Mouse (Mus musculus) cerebellum, postnatal 4 days (tissue): Measurements from ENCODE around the gene Hunk.

Source experiments
- DNase-seq, 2 experiments: peaks; one replicate each; pipeline ENCODE4 v3.0.0; 2022; ENCODE audit warnings: low spot score in 2 of 2, mixed read lengths in 1 of 2

The Hunk gene

GRCm38 (mm10) chr16:90390731-90391130 is 4.9 kb downstream of the Hunk start:
- no peak for DNase-seq

DNA sequence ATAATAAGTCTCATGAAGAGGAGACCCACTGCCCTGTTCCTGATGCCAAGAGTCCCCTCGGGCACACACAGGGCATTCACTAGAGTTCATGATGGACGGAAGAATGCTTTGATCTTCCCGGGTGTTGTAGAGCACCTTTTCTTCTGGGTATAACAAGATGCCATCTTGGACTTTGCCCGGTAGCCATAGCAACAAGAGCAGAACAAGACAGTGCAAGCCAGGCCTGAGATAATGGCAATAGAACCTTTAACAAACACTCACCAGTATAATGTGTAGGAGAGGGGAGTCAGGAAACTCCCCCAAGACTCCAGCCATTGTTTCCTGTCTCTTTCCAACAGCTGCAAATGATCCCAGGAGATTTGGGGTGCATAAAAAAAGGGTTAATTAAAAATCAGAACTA is 8.9 kb downstream of the Hunk start:
- no peak for DNase-seq

DNA sequence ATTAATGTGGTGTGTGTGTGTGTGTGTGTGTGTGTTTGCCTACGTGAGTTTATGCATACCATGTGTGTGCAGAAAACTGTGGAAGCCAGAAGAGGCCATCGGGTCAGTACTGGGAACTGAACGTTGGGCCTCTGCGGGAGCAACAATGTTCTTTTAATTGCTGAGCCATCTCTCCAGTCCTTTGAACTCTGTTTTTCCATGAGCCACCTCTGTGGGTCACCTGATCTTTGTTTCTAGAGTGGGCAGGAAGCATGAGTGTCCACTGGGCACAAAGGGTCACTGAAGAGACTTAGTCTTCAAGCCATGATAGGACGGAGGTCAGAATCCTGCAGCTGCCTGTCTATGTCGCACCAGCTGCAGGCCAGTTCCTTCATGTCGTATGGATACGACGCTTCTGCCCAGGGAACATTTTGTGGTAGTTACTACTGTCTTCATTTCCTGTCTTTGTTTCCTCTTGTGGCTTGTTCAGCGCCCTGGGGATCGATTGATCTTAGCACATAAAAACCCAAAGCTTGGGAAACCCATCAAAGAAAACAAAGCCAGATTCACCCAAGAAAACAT is 10.3 kb downstream of the Hunk start:
- no peak for DNase-seq

- no peak for DNase-seq
These were observed 11.1 kb downstream of the Hunk start for GRCm38 (mm10) chr16:90396882-90397281.

DNA sequence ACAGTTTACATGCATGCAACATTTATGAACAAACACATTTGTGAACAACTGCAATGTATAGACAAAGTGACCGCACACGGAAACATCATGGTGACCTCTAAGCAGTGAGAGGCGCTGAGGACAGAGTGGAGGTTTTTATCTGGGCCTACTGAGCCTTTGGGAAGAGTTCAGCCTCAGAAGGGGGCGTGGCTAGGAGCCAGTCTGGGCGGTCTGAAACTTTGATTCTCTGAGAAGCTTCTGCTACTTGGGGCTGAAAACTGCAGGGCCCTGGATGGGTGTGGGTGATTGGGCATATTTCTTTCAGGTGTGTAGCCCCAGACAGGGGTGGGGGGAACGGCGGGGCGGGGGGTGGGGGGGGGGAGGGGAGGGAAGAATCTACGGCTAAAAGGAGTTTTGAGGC is 14.5 kb downstream of the Hunk start:
- DNase-seq, result no peak

DNA sequence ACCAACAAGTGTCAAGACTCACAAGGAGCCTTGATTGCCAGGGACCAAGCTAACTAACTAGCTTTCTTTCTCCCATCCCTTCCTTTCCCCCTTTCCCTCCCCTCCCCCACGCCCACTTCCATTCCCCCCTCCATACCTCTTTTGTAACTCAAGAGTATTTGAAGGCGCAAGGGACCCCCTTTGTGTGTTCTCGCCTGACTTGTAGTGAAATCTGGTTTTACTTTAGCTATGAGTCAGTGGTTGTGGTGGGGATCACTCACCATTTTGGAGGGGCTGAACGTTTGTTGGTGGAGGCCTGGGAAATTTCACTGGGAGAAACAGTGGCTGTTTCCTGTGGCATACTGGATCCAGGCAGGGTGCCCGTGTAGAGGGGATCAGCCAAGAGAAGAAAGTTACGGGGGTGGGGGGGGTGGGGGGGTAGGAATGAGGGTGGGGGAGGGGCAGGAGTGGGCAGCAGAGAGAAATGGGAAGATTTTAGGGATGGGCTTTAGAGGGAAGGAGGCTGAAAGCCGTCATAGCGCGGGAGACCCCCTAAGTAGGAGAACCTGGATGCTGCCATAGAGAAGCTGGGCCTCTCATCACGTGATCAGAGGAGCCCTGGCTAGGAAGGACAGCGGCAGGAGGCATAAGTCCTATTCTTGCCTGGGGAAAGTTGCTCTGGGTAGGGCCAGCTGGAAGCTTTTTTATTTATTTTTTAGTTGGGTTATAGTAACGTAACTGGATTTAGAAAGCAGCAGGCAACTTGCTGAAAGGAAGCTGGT is 15.3 kb downstream of the Hunk start:
- DNase-seq, result no peak

DNA sequence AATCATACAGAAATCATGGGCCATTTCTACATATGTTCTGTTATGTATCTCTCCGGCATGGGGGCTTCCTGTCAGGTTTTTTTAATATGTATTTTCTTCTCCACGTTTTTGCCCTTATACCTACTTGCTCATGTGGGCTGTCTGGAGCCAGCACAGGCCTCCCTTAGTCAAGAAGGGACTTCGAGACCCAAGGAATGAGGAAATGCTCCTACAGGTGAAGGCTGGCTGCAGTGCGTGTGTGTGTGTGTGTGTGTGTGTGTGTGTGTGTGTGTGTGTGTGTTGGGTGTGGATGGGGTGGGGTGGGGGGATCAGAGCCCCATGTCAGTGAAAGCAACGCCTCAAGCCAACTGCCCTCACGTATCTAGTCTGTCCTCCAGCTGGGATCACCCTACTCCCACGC is 16.5 kb downstream of the Hunk start:
- DNase-seq, result no peak

DNA sequence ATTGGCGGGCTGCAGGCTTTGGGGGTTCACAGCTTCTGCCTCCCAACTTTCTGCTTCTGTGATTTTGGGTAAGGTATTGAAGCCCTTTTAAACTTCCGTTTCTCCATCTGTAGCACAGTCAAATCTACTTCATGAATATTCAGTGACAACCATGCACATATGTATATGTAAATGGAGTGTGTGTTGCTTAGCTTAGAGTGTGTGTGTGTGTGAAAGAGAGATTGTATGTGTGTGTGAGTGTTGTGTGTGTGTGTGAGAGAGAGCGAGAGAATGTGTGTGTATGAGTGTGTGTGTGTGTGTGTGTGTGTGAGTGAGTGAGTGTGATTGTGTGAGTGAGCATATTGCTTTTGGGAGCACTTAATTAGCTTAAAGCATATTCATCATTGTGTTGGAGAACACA is 19.4 kb downstream of the Hunk start:
- DNase-seq, result no peak

- no peak for DNase-seq
These were observed 19.8 kb downstream of the Hunk start for GRCm38 (mm10) chr16:90405599-90405998.

DNA sequence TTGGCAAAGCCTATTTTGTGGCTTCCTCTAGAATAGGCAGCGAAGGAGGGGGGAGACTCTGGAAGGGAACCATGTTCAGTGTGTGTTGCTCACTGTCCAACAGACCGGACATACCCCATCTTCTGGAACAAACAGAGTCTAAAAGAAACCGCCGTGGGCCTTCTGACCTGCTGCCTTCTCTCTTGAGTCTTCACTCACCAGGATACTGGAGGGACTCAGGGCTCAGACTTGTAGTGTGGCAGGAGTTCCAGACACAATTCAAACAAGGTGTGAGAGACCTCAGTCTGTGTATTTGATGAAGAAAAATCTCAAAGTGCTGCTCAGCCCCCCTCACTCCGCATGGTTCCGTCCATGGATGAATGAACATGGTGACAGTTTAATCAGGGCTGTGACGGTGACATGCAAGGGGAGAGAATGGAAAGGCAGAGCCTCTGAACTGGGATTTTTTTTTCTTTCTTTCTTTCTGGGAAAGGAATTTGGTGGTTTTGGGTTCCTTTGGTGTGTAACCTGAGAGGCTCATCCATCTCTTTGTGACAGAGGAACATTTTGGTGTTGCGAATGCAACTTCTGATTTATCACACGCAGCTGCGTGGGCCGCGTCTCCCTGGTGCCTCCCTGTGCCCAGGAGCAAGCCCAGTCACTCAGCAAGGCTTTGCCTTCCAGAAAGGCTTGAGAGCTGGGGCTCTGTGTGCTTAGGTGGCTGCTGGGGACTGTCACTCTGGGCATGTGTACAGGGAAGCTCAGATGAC is 21.9 kb downstream of the Hunk start:
- no peak for DNase-seq

- DNase-seq, result no peak
These were observed 26.6 kb downstream of the Hunk start for GRCm38 (mm10) chr16:90412096-90413082.

- DNase-seq, result no peak
These were observed 30.8 kb downstream of the Hunk start for GRCm38 (mm10) chr16:90416621-90417020.

GRCm38 (mm10) chr16:90418661-90419060 is 32.8 kb downstream of the Hunk start:
- no peak for DNase-seq

GRCm38 (mm10) chr16:90421145-90421544 is 35.3 kb downstream of the Hunk start:
- no peak for DNase-seq

- peak in 1 of 2 experiments; percentile 13 for DNase-seq
These were observed 35.7 kb downstream of the Hunk start for GRCm38 (mm10) chr16:90421551-90421950.

GRCm38 (mm10) chr16:90422108-90422529 is 36.3 kb downstream of the Hunk start:
- peak in 1 of 2 experiments; percentile 52 for DNase-seq

GRCm38 (mm10) chr16:90423898-90424297 is 38.1 kb downstream of the Hunk start:
- no peak for DNase-seq

GRCm38 (mm10) chr16:90424391-90424790 is 38.6 kb downstream of the Hunk start:
- no peak for DNase-seq

- DNase-seq, result no peak
These were observed 40.4 kb downstream of the Hunk start for GRCm38 (mm10) chr16:90426234-90426633.

DNA sequence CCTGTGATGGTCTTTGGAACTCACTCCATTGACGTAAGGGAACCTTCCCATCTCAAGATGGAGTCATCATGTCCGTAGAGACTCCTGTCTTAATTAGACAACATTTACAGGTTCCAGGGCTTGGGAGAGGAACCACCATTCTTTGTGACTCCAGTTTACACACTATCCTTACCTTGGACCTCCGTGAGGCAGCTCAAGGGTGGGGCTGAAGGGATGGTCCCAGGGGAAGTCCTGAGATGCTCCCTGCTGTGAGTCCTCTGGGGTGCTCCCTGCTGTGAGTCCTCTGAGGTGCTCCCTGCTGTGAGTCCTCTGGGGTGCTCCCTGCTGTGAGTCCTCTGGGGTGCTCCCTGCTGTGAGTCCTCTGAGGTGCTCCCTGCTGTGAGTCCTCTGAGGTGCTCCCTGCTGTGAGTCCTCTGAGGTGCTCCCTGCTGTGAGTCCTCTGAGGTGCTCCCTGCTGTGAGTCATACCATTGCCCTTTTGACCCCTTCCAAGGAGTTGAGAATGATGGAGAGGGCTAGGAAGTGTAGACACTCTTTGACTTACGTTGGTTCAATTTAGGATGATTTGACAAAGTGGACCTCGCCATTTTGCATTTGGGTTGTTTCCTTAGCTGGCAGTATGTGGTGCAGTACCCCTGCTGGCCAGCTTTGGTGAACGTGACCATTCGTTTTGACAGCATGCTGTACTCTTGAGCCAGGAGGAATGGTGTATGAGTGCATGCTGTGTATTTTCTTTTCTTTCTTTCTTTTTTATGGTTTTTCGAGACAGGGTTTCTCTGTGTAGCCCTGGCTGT is 42.2 kb downstream of the Hunk start:
- DNase-seq, result no peak

DNA sequence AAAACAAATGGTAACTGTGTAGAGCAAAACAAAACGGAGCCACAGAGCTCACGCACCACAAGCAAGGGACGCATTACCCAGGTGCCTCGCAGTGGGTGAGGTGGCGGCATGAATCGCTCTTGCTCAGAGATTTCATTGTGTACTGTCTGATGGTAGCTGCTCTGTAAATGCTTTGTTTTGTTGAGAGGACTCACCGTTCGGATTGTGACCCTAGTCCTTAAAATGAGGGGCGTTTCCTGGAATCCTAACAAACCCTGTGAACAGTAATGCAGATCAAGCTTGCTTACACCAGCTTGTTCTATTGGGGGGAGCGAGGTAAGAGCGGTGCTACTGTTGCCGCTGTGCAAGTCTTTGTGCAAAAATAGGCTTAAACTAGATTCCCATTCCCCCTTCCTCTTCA is 47.7 kb downstream of the Hunk start:
- no peak for DNase-seq
